Mouse (Mus musculus): ENCODE measurements at regions not wholly inside any gene's neighbourhood (a gene's known extent, or its start where the extent isn't known, plus 50 kb on each side); places are given as distances from the start of the nearest gene placed in this dataset.

GRCm38 (mm10) chr9:31983759-31984586 lies 70.7 kb upstream of the Barx2 start:
- ATAC-seq (no peak), DNase-seq (no peak)
- H3K4me1 ChIP-seq (ENCODE audit: insufficient read depth) = no peaks in the 10 kb centered on the region
- H3K27me3 ChIP-seq (ENCODE audit: insufficient read depth, low read length) = no peaks in the 10 kb centered on the region
- H3K4me3 ChIP-seq (ENCODE audit: low read depth, low read length) = no peak overlapping the region
- no peak overlapping the region for H3K9ac ChIP-seq (replicated peaks)
- H3K27ac ChIP-seq (ENCODE audit: low read depth) = 0 out of 2 replicates have a peak overlapping the region, but pooled peaks have one; percentile 22
- TF ChIP-seq EP300 (IDR thresholded peaks at IDR 0.05; ENCODE audit: low read depth) (no peak), CTCF (IDR thresholded peaks at IDR 0.05; ENCODE audit: low read depth) (no peak)
- H3K36me3 ChIP-seq (replicated peaks; ENCODE audit: insufficient read depth, low read length) = no peaks in the 10 kb centered on the region
- no peak overlapping the region for H3K4me2 ChIP-seq (ENCODE audit: low read depth, low read length)
- WGBS (ENCODE audit: insufficient replicate concordance) = 57% methylated on average over 12 of the region's 12 CpGs
- no peaks in the 10 kb centered on the region for H3K9me3 ChIP-seq (ENCODE audit: low read length)

- Histone ChIP-seq H3K9me3 (ENCODE audit: low read length) (no peaks in the 10 kb centered on the region), H3K27me3 (ENCODE audit: insufficient read depth, low read length) (no peaks in the 10 kb centered on the region), H3K27ac (ENCODE audit: low read depth) (no peak overlapping the region), H3K4me2 (ENCODE audit: low read depth, low read length) (no peak overlapping the region), H3K36me3 (replicated peaks; ENCODE audit: insufficient read depth, low read length) (no peaks in the 10 kb centered on the region), H3K4me3 (ENCODE audit: low read depth, low read length) (no peak overlapping the region), H3K4me1 (ENCODE audit: insufficient read depth) (no peaks in the 10 kb centered on the region), H3K9ac (replicated peaks) (no peak overlapping the region)
- ATAC-seq (no peak), DNase-seq (no peak)
- TF ChIP-seq EP300 (IDR thresholded peaks at IDR 0.05; ENCODE audit: low read depth) = no peak
- 73% methylated on average over 7 of the region's 7 CpGs for WGBS (ENCODE audit: insufficient replicate concordance)
Measured at GRCm38 (mm10) chr9:31988826-31989225, 75.6 kb upstream of the Barx2 start.

GRCm38 (mm10) chr9:31989581-31990360 lies 76.5 kb upstream of the Barx2 start:
- DNase-seq (no peak), ATAC-seq (no peak)
- no peak overlapping the region for H3K4me2 ChIP-seq (ENCODE audit: low read depth, low read length)
- no peaks in the 10 kb centered on the region for H3K27me3 ChIP-seq (ENCODE audit: insufficient read depth, low read length)
- no peak overlapping the region for H3K4me3 ChIP-seq (ENCODE audit: low read depth, low read length)
- H3K4me1 ChIP-seq (ENCODE audit: insufficient read depth) = no peaks in the 10 kb centered on the region; the same call in none of the 2 replicates
- H3K27ac ChIP-seq (ENCODE audit: low read depth) = no peak overlapping the region
- no peaks in the 10 kb centered on the region for H3K36me3 ChIP-seq (replicated peaks; ENCODE audit: insufficient read depth, low read length)
- H3K9me3 ChIP-seq (ENCODE audit: low read length) = no peaks in the 10 kb centered on the region
- WGBS (ENCODE audit: insufficient replicate concordance) = 73% methylated on average over 17 of the region's 17 CpGs
- TF ChIP-seq CTCF (IDR thresholded peaks at IDR 0.05; ENCODE audit: low read depth) (no peak), EP300 (IDR thresholded peaks at IDR 0.05; ENCODE audit: low read depth) (no peak)
- H3K9ac ChIP-seq (replicated peaks) = no peak overlapping the region

GRCm38 (mm10) chr9:31990456-31990855 lies 77.2 kb upstream of the Barx2 start:
- ATAC-seq = no peak
- Histone ChIP-seq H3K4me2 (ENCODE audit: low read depth, low read length) (no peak overlapping the region), H3K4me3 (ENCODE audit: low read depth, low read length) (no peak overlapping the region), H3K9ac (replicated peaks) (no peak overlapping the region), H3K9me3 (ENCODE audit: low read length) (no peaks in the 10 kb centered on the region), H3K27me3 (ENCODE audit: insufficient read depth, low read length) (no peaks in the 10 kb centered on the region), H3K27ac (ENCODE audit: low read depth) (no peak overlapping the region), H3K36me3 (replicated peaks; ENCODE audit: insufficient read depth, low read length) (no peaks in the 10 kb centered on the region), H3K4me1 (ENCODE audit: insufficient read depth) (no peaks in the 10 kb centered on the region; the same call in none of the 2 replicates)
- 77% methylated on average over 4 of the region's 4 CpGs for WGBS (ENCODE audit: insufficient replicate concordance)
- TF ChIP-seq EP300 (IDR thresholded peaks at IDR 0.05; ENCODE audit: low read depth) (no peak), CTCF (IDR thresholded peaks at IDR 0.05; ENCODE audit: low read depth) (no peak)
- DNase-seq = no peak

GRCm38 (mm10) chr9:31993631-31994601 lies 80.7 kb upstream of the Barx2 start:
- ATAC-seq (no peak), DNase-seq (no peak)
- Histone ChIP-seq H3K27me3 (ENCODE audit: insufficient read depth, low read length) (no peaks in the 10 kb centered on the region), H3K36me3 (replicated peaks; ENCODE audit: insufficient read depth, low read length) (no peaks in the 10 kb centered on the region), H3K4me2 (ENCODE audit: low read depth, low read length) (no peak overlapping the region), H3K9ac (replicated peaks) (no peak overlapping the region), H3K27ac (ENCODE audit: low read depth) (no peak overlapping the region), H3K9me3 (ENCODE audit: low read length) (no peaks in the 10 kb centered on the region), H3K4me1 (ENCODE audit: insufficient read depth) (peaks cover 16% of the 10 kb centered on the region), H3K4me3 (ENCODE audit: low read depth, low read length) (no peak overlapping the region)
- no peak for TF ChIP-seq EP300 (IDR thresholded peaks at IDR 0.05; ENCODE audit: low read depth)
- TF ChIP-seq CTCF (IDR thresholded peaks at IDR 0.05; ENCODE audit: low read depth) = no peak
- 63% methylated on average over 7 of the region's 7 CpGs for WGBS (ENCODE audit: insufficient replicate concordance)
